Mouse (Mus musculus) heart, embryonic 14.5 days (tissue): Measurements from ENCODE around the gene Spag9. TPM values are rescaled to one million over a fixed set of nuclear protein-coding genes. Genes with fewer than 3 reads are reported as not detected.

ENCODE experiments used
- ATAC-seq: fragments of 200-750 bp; cut with Nextera tagmentation; 2 replicates; pipeline ENCODE4 v1.8.0; 2017; ENCODE audit warnings: low read depth, moderate TSS enrichment; ENCODE audit not compliant: insufficient number of reproducible peaks, insufficient read depth, low FRiP score
- H3K27ac ChIP-seq, 2 experiments: fragments of 200-500 bp in 1 of 2; fragments of 300-500 bp in 1 of 2; sonication (generic) in 1 of 2; replicated peaks in 1 of 2; 2 replicates each; pipeline ENCODE4 v1.5.1; 2012 to 2014; ENCODE audit warnings: low read depth in 2 of 2, low read length in 2 of 2, control low read depth in 1 of 2, mild to moderate bottlenecking in 1 of 2, mixed read lengths in 1 of 2; ENCODE audit not compliant: control insufficient read depth in 1 of 2, insufficient read depth in 1 of 2
- H3K27me3 ChIP-seq: fragments of 300-500 bp; sonication (generic); 2 replicates; pipeline ENCODE4 v1.6.1; 2014; ENCODE audit warnings: mild to moderate bottlenecking, low read length, control low read depth; ENCODE audit not compliant: control insufficient read depth, insufficient read depth
- H3K36me3 ChIP-seq: fragments of 300-500 bp; sonication (generic); 2 replicates; pipeline ENCODE4 v1.6.1; 2014; ENCODE audit warnings: mild to moderate bottlenecking, control low read depth, low read length, mixed read lengths; ENCODE audit not compliant: control insufficient read depth, insufficient read depth
- H3K4me1 ChIP-seq, 2 experiments: fragments of 200-500 bp in 1 of 2; fragments of 300-500 bp in 1 of 2; sonication (generic) in 1 of 2; 2 replicates each; pipeline ENCODE4 v1.6.1; 2012 to 2014; ENCODE audit warnings: low read length in 2 of 2, control low read depth in 1 of 2, mixed read lengths in 1 of 2; ENCODE audit not compliant: control insufficient read depth in 2 of 2, insufficient read depth in 2 of 2
- H3K4me2 ChIP-seq: fragments of 300-500 bp; sonication (generic); 2 replicates; pipeline ENCODE4 v1.6.1; 2014; ENCODE audit warnings: mild to moderate bottlenecking, low read length
- H3K4me3 ChIP-seq, 2 experiments: fragments of 200-500 bp in 1 of 2; fragments of 300-500 bp in 1 of 2; sonication (generic) in 1 of 2; 2 replicates each; pipeline ENCODE4 v1.5.1; 2012 to 2014; ENCODE audit warnings: low read length in 2 of 2, mild to moderate bottlenecking in 2 of 2, control low read depth in 1 of 2, low read depth in 1 of 2, moderate library complexity in 1 of 2; ENCODE audit not compliant: control insufficient read depth in 1 of 2, insufficient read depth in 1 of 2
- H3K9ac ChIP-seq: fragments of 300-500 bp; sonication (generic); 2 replicates; pipeline ENCODE4 v1.6.1; 2014; ENCODE audit warnings: mild to moderate bottlenecking, low read length
- H3K9me3 ChIP-seq: fragments of 300-500 bp; sonication (generic); 2 replicates; pipeline ENCODE4 v1.6.1; 2016; ENCODE audit warnings: low read length, control low read depth; ENCODE audit not compliant: control insufficient read depth
- WGBS: fragments of 180-500 bp; shearing (Covaris S2); extraction: QIAGEN DNeasy Blood & Tissue Kit; methylation state at CpG from one replicate; pipeline ENCODE4 v1.1.7; 2014; 5-methylcytosine and 5-hydroxymethylcytosine counted together
- polyA plus RNA-seq: library from polyadenylated mRNA; unstranded; fragments of >200 nt; fragmentation: Nextera tagmentation; extraction: Ambion mirVana; gene quantifications from 2 replicates; pipeline ENCODE4 v1.2.1, GENCODE M21; 2014

Gene Spag9
- polyA plus RNA-seq, 1 experiment from 2014 or later, result 63.8 TPM

- H3K27me3 ChIP-seq, result no peaks in the 10 kb centered on the region
- no peaks in the 10 kb centered on the region for H3K9me3 ChIP-seq
- H3K4me2 ChIP-seq, result peak overlapping the region; percentile 48
- H3K4me3 ChIP-seq, result 0 out of 4 replicates have a peak overlapping the region, but pooled peaks of 1 of the 2 experiments have one; percentile 3
- peak overlapping the region; percentile 97 for H3K27ac ChIP-seq
- peak overlapping the region; percentile 57 for H3K9ac ChIP-seq
- H3K4me1 ChIP-seq, result peaks cover 56 to 68% of the 10 kb centered on the region in 2 experiments
- 37% methylated on average over 18 of the region's 18 CpGs for WGBS
- no peaks in the 10 kb centered on the region for H3K36me3 ChIP-seq
- peak; percentile 79 for ATAC-seq
Measured at GRCm38 (mm10) chr11:94134076-94134838, 138.4 kb downstream of the Spag9 start.

GRCm38 (mm10) chr11:94135581-94136001, 139.7 kb downstream of the Spag9 start:
- no peak for ATAC-seq
- H3K27ac ChIP-seq, result peak overlapping the region; percentile 77 to 97
- no peaks in the 10 kb centered on the region for H3K9me3 ChIP-seq
- H3K4me3 ChIP-seq, result no peak overlapping the region
- H3K4me1 ChIP-seq, result peaks cover 50 to 61% of the 10 kb centered on the region in 2 experiments
- no peaks in the 10 kb centered on the region for H3K36me3 ChIP-seq
- 65% methylated on average over 8 of the region's 8 CpGs for WGBS
- peak overlapping the region; percentile 46; the same call in 1 of the 2 replicates for H3K9ac ChIP-seq
- H3K27me3 ChIP-seq, result no peaks in the 10 kb centered on the region
- no peak overlapping the region for H3K4me2 ChIP-seq

GRCm38 (mm10) chr11:94136656-94137055, 140.8 kb downstream of the Spag9 start:
- Histone ChIP-seq H3K27me3 (no peaks in the 10 kb centered on the region), H3K27ac (peak overlapping the region in 1 of 2 experiments; percentile 17; a peak in 2 of 4 replicates), H3K36me3 (no peaks in the 10 kb centered on the region), H3K9ac (no peak overlapping the region), H3K4me1 (peaks cover 50 to 57% of the 10 kb centered on the region in 2 experiments), H3K9me3 (no peaks in the 10 kb centered on the region), H3K4me2 (no peak overlapping the region), H3K4me3 (no peak overlapping the region)
- no peak for ATAC-seq
- 47% methylated on average over 7 of the region's 7 CpGs for WGBS

- Histone ChIP-seq H3K36me3 (no peaks in the 10 kb centered on the region), H3K9ac (0 out of 2 replicates have a peak overlapping the region, but pooled peaks have one; percentile 2), H3K4me1 (peaks cover 50 to 57% of the 10 kb centered on the region in 2 experiments), H3K27me3 (no peaks in the 10 kb centered on the region), H3K4me2 (no peak overlapping the region), H3K27ac (peak overlapping the region; percentile 47 to 62), H3K4me3 (no peak overlapping the region), H3K9me3 (no peaks in the 10 kb centered on the region)
- ATAC-seq, result no peak
- 69% methylated on average over 14 of the region's 14 CpGs for WGBS
Measured at GRCm38 (mm10) chr11:94137326-94138061, 141.6 kb downstream of the Spag9 start.

GRCm38 (mm10) chr11:94138411-94139231, 142.7 kb downstream of the Spag9 start:
- Histone ChIP-seq H3K4me2 (peak overlapping the region; percentile 33), H3K27ac (peak overlapping the region; percentile 39 to 62), H3K27me3 (no peaks in the 10 kb centered on the region), H3K9ac (peak overlapping the region; percentile 62), H3K9me3 (no peaks in the 10 kb centered on the region), H3K36me3 (no peaks in the 10 kb centered on the region), H3K4me3 (no peak overlapping the region; a peak in 1 of 4 replicates), H3K4me1 (peaks cover 49 to 54% of the 10 kb centered on the region in 2 experiments)
- 28% methylated on average over 24 of the region's 24 CpGs for WGBS
- no peak for ATAC-seq

- no peak overlapping the region; the same call in 1 of the 2 replicates for H3K9ac ChIP-seq
- 93% methylated on average over 5 of the region's 5 CpGs for WGBS
- peaks cover 44 to 48% of the 10 kb centered on the region in 2 experiments for H3K4me1 ChIP-seq
- H3K27ac ChIP-seq, result peak overlapping the region in 1 of 2 experiments; percentile 62; a peak in 1 of 4 replicates
- no peak overlapping the region for H3K4me2 ChIP-seq
- no peaks in the 10 kb centered on the region for H3K27me3 ChIP-seq
- no peak overlapping the region for H3K4me3 ChIP-seq
- H3K9me3 ChIP-seq, result no peaks in the 10 kb centered on the region
- no peaks in the 10 kb centered on the region for H3K36me3 ChIP-seq
- no peak for ATAC-seq
Measured at GRCm38 (mm10) chr11:94139232-94139620, 143.3 kb downstream of the Spag9 start.

GRCm38 (mm10) chr11:94140540-94140939, 144.6 kb downstream of the Spag9 start:
- WGBS, result 90% methylated on average over 3 of the region's 3 CpGs
- Histone ChIP-seq H3K4me1 (peaks cover 32 to 42% of the 10 kb centered on the region in 2 experiments), H3K9ac (no peak overlapping the region), H3K4me2 (no peak overlapping the region), H3K36me3 (no peaks in the 10 kb centered on the region), H3K27me3 (no peaks in the 10 kb centered on the region), H3K9me3 (no peaks in the 10 kb centered on the region), H3K27ac (no peak overlapping the region), H3K4me3 (no peak overlapping the region)
- ATAC-seq, result no peak
